Comparison of ENCODE assay signal across 8 mouse cellular contexts in genomic region chr8:105596362-105597034, GRCm38 (mm10). TPM values are rescaled to one million over a fixed set of nuclear protein-coding genes. Genes with fewer than 3 reads are reported as not detected.
A peak's percentile ranks its signal among the peaks of the same experiment; 100 is the strongest.
DNase-seq lines count a peak whose midpoint lies in the region; ATAC-seq lines count a peak whose summit lies in the region.

No protein-coding gene starts in this region.

- peak overlapping the region; percentile 68 for H3K4me2 ChIP-seq in liver, embryonic 15.5 days
- H3K4me2 ChIP-seq in neural tube, embryonic 12.5 days (replicated peaks): peak overlapping the region; percentile 36

- no peak overlapping the region for H3K9ac ChIP-seq in liver, embryonic 15.5 days
- no peak overlapping the region for H3K9ac ChIP-seq in neural tube, embryonic 12.5 days

- no peaks in the 10 kb centered on the region for H3K36me3 ChIP-seq in liver, embryonic 15.5 days (replicated peaks)
- no peaks in the 10 kb centered on the region for H3K36me3 ChIP-seq in neural tube, embryonic 12.5 days

- H3K27ac ChIP-seq in liver, embryonic 15.5 days (replicated peaks): no peak overlapping the region
- H3K27ac ChIP-seq in neural tube, embryonic 12.5 days: no peak overlapping the region

- peak; percentile 90 for ATAC-seq in inflammation-experienced regulatory T-cells, adult 6 months
- peak; percentile 75 for ATAC-seq in liver, embryonic 15.5 days (ENCODE audit: insufficient read depth)
- peak; percentile 58; the same call in 1 of the 2 replicates for ATAC-seq in neural tube, embryonic 12.5 days (ENCODE audit: low FRiP score, low read depth)

- H3K9me3 ChIP-seq in liver, embryonic 15.5 days (replicated peaks): no peaks in the 10 kb centered on the region
- H3K9me3 ChIP-seq in neural tube, embryonic 12.5 days: no peaks in the 10 kb centered on the region

- peak overlapping the region; percentile 40 for H3K4me3 ChIP-seq in liver, embryonic 15.5 days (replicated peaks)
- H3K4me3 ChIP-seq in neural tube, embryonic 12.5 days: no peak overlapping the region

- peaks cover 17% of the 10 kb centered on the region for H3K27me3 ChIP-seq in liver, embryonic 15.5 days
- 0 out of 2 replicates have a peak, but pooled peaks cover 8% of the 10 kb centered on the region for H3K27me3 ChIP-seq in neural tube, embryonic 12.5 days (replicated peaks)

- H3K4me1 ChIP-seq in liver, embryonic 15.5 days (replicated peaks): peaks cover 20% of the 10 kb centered on the region
- peaks cover 10% of the 10 kb centered on the region; the same call in 1 of the 2 replicates for H3K4me1 ChIP-seq in neural tube, embryonic 12.5 days

- DNase-seq in 3134 (ENCODE audit: extremely low read depth, insufficient read length, low spot score): peak; percentile 69
- peak; percentile 59 for DNase-seq in Muller cell, postnatal 12 days (ENCODE audit: inconsistent ontology term)
- peak; percentile 57 for DNase-seq in cerebellum, adult 9-11 months
- peak; percentile 74 for DNase-seq in gastrocnemius, postnatal 14 days
- DNase-seq in thymus, postnatal 4 days: peak; percentile 88

- WGBS in liver, embryonic 15.5 days (ENCODE audit: insufficient replicate concordance): 3% methylated on average over 14 of the region's 14 CpGs
- 3% methylated on average over 14 of the region's 14 CpGs for WGBS in neural tube, embryonic 12.5 days

- intact Hi-C loops in gastrocnemius, postnatal 14 days (cut with DNase I; ENCODE audit: low total_unique reads): no loop called here

RNA-seq across cellular contexts. Expression of gene Ripor1, which starts 8.6 kb away (rescaled TPM):
- total RNA-seq in gastrocnemius, postnatal 14 days (2021): 10 to 100 TPM; 18.9 to 20.6 TPM
- 1 to 10 TPM; 6.1 to 9.3 (median 8.7) TPM for polyA plus RNA-seq in inflammation-experienced regulatory T-cells, adult 6 months (2017; shearing (Covaris generic))
- 7.1 and 7.2 TPM in 2 replicates for polyA plus RNA-seq in liver, embryonic 15.5 days (2015; fragmentation: Nextera tagmentation; extraction: Ambion mirVana)
- 21.3 and 22.1 TPM in 2 replicates for polyA plus RNA-seq in neural tube, embryonic 12.5 days (2016; fragmentation: Nextera tagmentation; extraction: Ambion mirVana)

RNA-seq across cellular contexts. Expression of gene Atp6v0d1, which starts 30.7 kb away (rescaled TPM):
- 10 to 100 TPM; 43.2 to 44.7 TPM for total RNA-seq in gastrocnemius, postnatal 14 days (2021)
- polyA plus RNA-seq in inflammation-experienced regulatory T-cells, adult 6 months (2017; shearing (Covaris generic)): 10 to 100 TPM; 31.8 to 38.3 (median 38.3) TPM
- polyA plus RNA-seq in liver, embryonic 15.5 days (2015; fragmentation: Nextera tagmentation; extraction: Ambion mirVana): 52.4 and 59.4 TPM in 2 replicates
- polyA plus RNA-seq in neural tube, embryonic 12.5 days (2016; fragmentation: Nextera tagmentation; extraction: Ambion mirVana): 142 and 143 TPM in 2 replicates

RNA-seq across cellular contexts. Expression of gene Ctcf, which starts 39.9 kb away (rescaled TPM):
- 10 to 100 TPM; 34.5 TPM for total RNA-seq in gastrocnemius, postnatal 14 days (2021)
- polyA plus RNA-seq in inflammation-experienced regulatory T-cells, adult 6 months (2017; shearing (Covaris generic)): 10 to 100 TPM; 52.4 to 66.1 (median 56.0) TPM
- polyA plus RNA-seq in liver, embryonic 15.5 days (2015; fragmentation: Nextera tagmentation; extraction: Ambion mirVana): 62.0 and 63.5 TPM in 2 replicates
- 120 and 127 TPM in 2 replicates for polyA plus RNA-seq in neural tube, embryonic 12.5 days (2016; fragmentation: Nextera tagmentation; extraction: Ambion mirVana)

RNA-seq across cellular contexts. Expression of gene Agrp, which starts 40.7 kb away (rescaled TPM):
- total RNA-seq in gastrocnemius, postnatal 14 days (2021): 1 to 10 TPM in 1 of 2 experiments, under 1 TPM in 1; 0.73 to 1.7 TPM
- polyA plus RNA-seq in inflammation-experienced regulatory T-cells, adult 6 months (2017; shearing (Covaris generic)): 1 to 10 TPM in 2 of 3 experiments, under 1 TPM in 1; 0.74 to 2.5 (median 1.5) TPM
- 0.18 TPM in 1 of 2 replicates, not detected in the other for polyA plus RNA-seq in liver, embryonic 15.5 days (2015; fragmentation: Nextera tagmentation; extraction: Ambion mirVana)
- polyA plus RNA-seq in neural tube, embryonic 12.5 days (2016; fragmentation: Nextera tagmentation; extraction: Ambion mirVana): 1.5 and 2.0 TPM in 2 replicates
